In genomic region chr1:38992365-38992764, GRCm38 (mm10) we compare ENCODE assay signal across 15 mouse cellular contexts. TPM values are rescaled to one million over a fixed set of nuclear protein-coding genes. Genes with fewer than 3 reads are reported as not detected.
DNase-seq lines count a peak whose midpoint lies in the region; ATAC-seq lines count a peak whose summit lies in the region.
"Had no signal": no experiment of that assay in that cellular context is flagged by ENCODE, and none has a peak within 500 bp of the region (broad histone marks: within the 10 kb centered on the region; RNA-seq: fewer than 3 reads in every experiment).

No protein-coding gene starts in this region.

- H3K27me3 ChIP-seq in kidney, embryonic 16.5 days (ENCODE audit: insufficient read depth, low read length), result no peaks in the 10 kb centered on the region
- H3K27me3 ChIP-seq: liver, embryonic 15.5 days; neural tube, embryonic 15.5 days had no signal

- H3K36me3 ChIP-seq in kidney, embryonic 16.5 days (ENCODE audit: insufficient read depth, low read length), result peaks cover 46% of the 10 kb centered on the region

- ATAC-seq in cerebellum, adult (ENCODE audit: insufficient number of reproducible peaks, low FRiP score, low TSS enrichment), result no peak
- no peak for ATAC-seq in kidney, embryonic 16.5 days (ENCODE audit: low FRiP score, low TSS enrichment)
- ATAC-seq in erythroid progenitor cell, adult 5-6 weeks (replicated peaks; ENCODE audit: low FRiP score, poor library complexity, severe bottlenecking), result no peak
- ATAC-seq: hindbrain, embryonic 16.5 days had no signal

- no peaks in the 10 kb centered on the region for H3K9me3 ChIP-seq in kidney, embryonic 16.5 days (ENCODE audit: low read length)
- H3K9me3 ChIP-seq: liver, embryonic 15.5 days; neural tube, embryonic 15.5 days had no signal

- DNase-seq in cerebellum, adult 11 months, result peak; percentile 30
- DNase-seq in kidney, adult 11 months, result peak; percentile 52
- DNase-seq in brain, adult 2 months (ENCODE audit: low read depth, low spot score), result peak; percentile 68
- peak; percentile 47 to 48 for DNase-seq in cerebellum, postnatal 36 days
- DNase-seq in testis, postnatal 10 days (ENCODE audit: low spot score), result no peak
- DNase-seq: adrenal gland, postnatal 25 days; thymus, adult 2 months had no signal

- H3K4me2 ChIP-seq in kidney, embryonic 16.5 days (replicated peaks; ENCODE audit: low read depth, low read length), result no peak overlapping the region
- H3K4me2 ChIP-seq: liver, embryonic 15.5 days; neural tube, embryonic 15.5 days had no signal

- no peak overlapping the region for H3K4me3 ChIP-seq in kidney, embryonic 16.5 days (ENCODE audit: low read length)
- H3K4me3 ChIP-seq: layer of hippocampus, adult 2 months; liver, embryonic 15.5 days; neural tube, embryonic 15.5 days had no signal

- peaks cover 10% of the 10 kb centered on the region for H3K4me1 ChIP-seq in kidney, embryonic 16.5 days (ENCODE audit: insufficient read depth, low read length)

- no peak overlapping the region for H3K9ac ChIP-seq in kidney, embryonic 16.5 days (replicated peaks; ENCODE audit: low read length)
- H3K9ac ChIP-seq: liver, embryonic 15.5 days; neural tube, embryonic 15.5 days had no signal

- WGBS in kidney, embryonic 16.5 days, result 92% methylated on average over 3 of the region's 3 CpGs

- H3K27ac ChIP-seq in kidney, embryonic 16.5 days (ENCODE audit: low read length), result no peak overlapping the region
- H3K27ac ChIP-seq: layer of hippocampus, adult 2 months; liver, embryonic 15.5 days; neural tube, embryonic 15.5 days had no signal

RNA-seq across cellular contexts. Expression of gene Pdcl3, which starts 7.0 kb away (rescaled TPM):
- 165 and 172 TPM in 2 replicates for polyA plus RNA-seq in kidney, embryonic 16.5 days (2015; fragmentation: Nextera tagmentation; extraction: Ambion mirVana)
- total RNA-seq in erythroid progenitor cell, adult 5-6 weeks (2015; ENCODE audit: low replicate concordance), result 4.3 and 11.3 TPM in 2 replicates
- total RNA-seq in erythroid progenitor cell, adult 5-6 weeks (2017; ENCODE audit: low replicate concordance), result 9.1 and 18.5 TPM in 2 replicates

RNA-seq across cellular contexts. Expression of gene Nms, which starts 53.4 kb away (rescaled TPM):
- polyA plus RNA-seq in kidney, embryonic 16.5 days (2015; fragmentation: Nextera tagmentation; extraction: Ambion mirVana), result not detected in 2 replicates
- total RNA-seq in erythroid progenitor cell, adult 5-6 weeks (2015; ENCODE audit: low replicate concordance), result not detected in 2 replicates
- not detected in 2 replicates for total RNA-seq in erythroid progenitor cell, adult 5-6 weeks (2017; ENCODE audit: low replicate concordance)
- total RNA-seq: adrenal gland, postnatal 25 days; layer of hippocampus, adult 2 months; left cerebral cortex, postnatal 25 days had no signal
- polyA plus RNA-seq: liver, embryonic 15.5 days had no signal
